Mouse (Mus musculus): Measurements from ENCODE around the gene Elfn2. TPM values are rescaled to one million over a fixed set of nuclear protein-coding genes. Genes with fewer than 3 reads are reported as not detected.

Gene Elfn2
- polyA plus RNA-seq (2012; rRNA removed) = not detected in 2 replicates

GRCm38 (mm10) chr15:78718290-78719250, at the start of gene Elfn2:
TSS of gene Elfn2 (minus strand) at chr15:78718771.

Other genes starting within 250 kb of the Elfn2 start
- 0.20 and 0.27 TPM in 2 replicates for gene Il2rb, start 223.5 kb downstream of the Elfn2 start, polyA plus RNA-seq (2012; rRNA removed)
- gene C1qtnf6, start 187.4 kb downstream of the Elfn2 start, polyA plus RNA-seq (2012; rRNA removed) = 4.7 TPM in 2 replicates
- 0.01 and 0.02 TPM in 2 replicates for gene Sstr3, start 174.1 kb downstream of the Elfn2 start, polyA plus RNA-seq (2012; rRNA removed)
- gene Rac2, start 146.0 kb downstream of the Elfn2 start, polyA plus RNA-seq (2012; rRNA removed) = 39.9 and 58.5 TPM in 2 replicates
- gene Cyth4, start 121.7 kb downstream of the Elfn2 start, polyA plus RNA-seq (2012; rRNA removed) = 6.5 and 8.1 TPM in 2 replicates
- gene Mfng, start 54.7 kb upstream of the Elfn2 start, polyA plus RNA-seq (2012; rRNA removed) = 2.8 and 3.6 TPM in 2 replicates
- 1.7 and 2.2 TPM in 2 replicates for gene Card10, start 84.3 kb upstream of the Elfn2 start, polyA plus RNA-seq (2012; rRNA removed)
- 6.2 and 7.9 TPM in 2 replicates for gene Cdc42ep1, start 123.9 kb upstream of the Elfn2 start, polyA plus RNA-seq (2012; rRNA removed)
- gene Lgals2, start 136.8 kb upstream of the Elfn2 start, polyA plus RNA-seq (2012; rRNA removed) = 8.4 TPM in 2 replicates
- gene Gga1, start 158.4 kb upstream of the Elfn2 start, polyA plus RNA-seq (2012; rRNA removed) = 15.0 and 16.5 TPM in 2 replicates
- gene Gm49510, start 180.9 kb upstream of the Elfn2 start, polyA plus RNA-seq (2012; rRNA removed) = 0.02 TPM in 1 of 2 replicates, not detected in the other
- 19.5 and 23.1 TPM in 2 replicates for gene Sh3bp1, start 181.0 kb upstream of the Elfn2 start, polyA plus RNA-seq (2012; rRNA removed)
- 7.9 and 9.4 TPM in 2 replicates for gene Pdxp, start 195.1 kb upstream of the Elfn2 start, polyA plus RNA-seq (2012; rRNA removed)
- gene Lgals1, start 208.0 kb upstream of the Elfn2 start, polyA plus RNA-seq (2012; rRNA removed) = 463 and 475 TPM in 2 replicates
- 14.5 and 16.3 TPM in 2 replicates for gene Nol12, start 216.2 kb upstream of the Elfn2 start, polyA plus RNA-seq (2012; rRNA removed)
- 18.0 and 18.1 TPM in 2 replicates for gene Triobp, start 229.0 kb upstream of the Elfn2 start, polyA plus RNA-seq (2012; rRNA removed)

Measured in liver, embryonic 14 days (tissue).